11 mouse cellular contexts compared by ENCODE assay signal in the genomic region with DNA sequence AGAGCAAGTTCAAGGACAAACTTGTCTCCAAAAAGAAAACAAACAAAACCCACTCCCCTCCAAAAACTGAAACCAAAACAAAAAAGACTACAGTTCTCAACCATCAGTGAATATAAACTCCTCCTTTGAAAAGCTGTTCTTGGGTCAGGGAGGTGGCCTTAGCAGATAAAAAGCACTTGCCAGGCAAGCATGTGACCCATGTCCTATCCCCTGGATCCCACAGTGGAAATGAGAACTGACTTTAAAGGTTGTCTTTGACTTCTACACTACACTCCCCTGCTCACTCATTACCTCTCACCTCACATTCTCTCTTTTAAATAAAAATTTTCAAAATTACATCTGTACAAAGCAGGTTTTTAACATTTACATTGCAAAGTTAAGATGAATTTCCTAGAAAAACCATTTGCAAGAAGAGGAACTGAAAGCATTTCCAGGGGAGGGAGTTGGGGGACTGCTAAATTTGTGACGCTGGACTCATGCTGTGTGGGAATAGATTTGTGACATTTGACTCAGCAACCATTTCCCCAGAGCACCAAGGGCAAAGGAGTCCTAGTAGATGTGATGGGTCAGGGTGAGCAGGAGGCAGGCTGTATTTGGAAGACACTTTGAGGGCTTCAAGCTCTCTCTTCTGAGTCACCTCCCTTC. TPM values are rescaled to one million over a fixed set of nuclear protein-coding genes. Genes with fewer than 3 reads are reported as not detected.
DNase-seq lines count a peak whose midpoint lies in the region; ATAC-seq and TF ChIP-seq lines count a peak whose summit lies in the region.
"Had no signal": no experiment of that assay in that cellular context is flagged by ENCODE, and none has a peak within 500 bp of the region (broad histone marks: within the 10 kb centered on the region; RNA-seq: fewer than 3 reads in every experiment).

No protein-coding gene starts in this region.

- H3K9me3 ChIP-seq in heart, embryonic 15.5 days (replicated peaks), result no peaks in the 10 kb centered on the region
- H3K9me3 ChIP-seq in hindbrain, postnatal 0 days (ENCODE audit: low read length), result no peaks in the 10 kb centered on the region
- H3K9me3 ChIP-seq: heart, embryonic 12.5 days had no signal

- intact Hi-C loops in heart, postnatal 10 days (cut with DNase I), result no loop called here

- TF ChIP-seq CTCF in hindbrain, postnatal 0 days (IDR thresholded peaks at IDR 0.05; ENCODE audit: low read depth), result no peak

- H3K27ac ChIP-seq in heart, embryonic 15.5 days, result peak overlapping the region; percentile 43
- peak overlapping the region; percentile 67; the same call in 1 of the 2 replicates for H3K27ac ChIP-seq in hindbrain, postnatal 0 days

- DNase-seq in heart, postnatal 10 days, result no peak
- DNase-seq in 416B (ENCODE audit: low read depth), result peak; percentile 49
- DNase-seq in NIH3T3 (ENCODE audit: low read depth), result peak; percentile 31
- no peak for DNase-seq in hindbrain, postnatal 0 days (ENCODE audit: low spot score)
- DNase-seq in spleen, postnatal 14 days (ENCODE audit: low spot score in 2 of 2), result no peak
- DNase-seq: kidney, postnatal 10 days; right cerebral cortex, postnatal 4 days; thymus, adult 18-20 months had no signal

- no peak overlapping the region for H3K4me2 ChIP-seq in heart, embryonic 15.5 days
- no peak overlapping the region for H3K4me2 ChIP-seq in hindbrain, postnatal 0 days (ENCODE audit: low read depth, low read length)
- H3K4me2 ChIP-seq: heart, embryonic 12.5 days had no signal

- H3K4me1 ChIP-seq in heart, embryonic 15.5 days (replicated peaks), result peaks cover 35% of the 10 kb centered on the region
- peaks cover 14% of the 10 kb centered on the region; the same call in 1 of the 2 replicates for H3K4me1 ChIP-seq in hindbrain, postnatal 0 days (ENCODE audit: insufficient read depth, low read length)

- no peaks in the 10 kb centered on the region for H3K27me3 ChIP-seq in heart, embryonic 15.5 days
- no peaks in the 10 kb centered on the region for H3K27me3 ChIP-seq in hindbrain, postnatal 0 days (ENCODE audit: insufficient read depth, low read length)
- H3K27me3 ChIP-seq: heart, embryonic 12.5 days had no signal

- H3K4me3 ChIP-seq in heart, embryonic 15.5 days, result no peak overlapping the region
- no peak overlapping the region for H3K4me3 ChIP-seq in hindbrain, postnatal 0 days (ENCODE audit: low read length)
- H3K4me3 ChIP-seq: heart, embryonic 12.5 days had no signal

- 41% methylated on average over 1 of the region's 1 CpGs for WGBS in heart, embryonic 15.5 days
- 25% methylated on average over 1 of the region's 1 CpGs for WGBS in hindbrain, postnatal 0 days

- no peaks in the 10 kb centered on the region for H3K36me3 ChIP-seq in heart, embryonic 15.5 days
- H3K36me3 ChIP-seq in hindbrain, postnatal 0 days (ENCODE audit: insufficient read depth, low read length), result no peaks in the 10 kb centered on the region
- H3K36me3 ChIP-seq: heart, embryonic 12.5 days had no signal

- H3K9ac ChIP-seq in heart, embryonic 15.5 days, result no peak overlapping the region
- no peak overlapping the region for H3K9ac ChIP-seq in hindbrain, postnatal 0 days (replicated peaks; ENCODE audit: low read length)
- H3K9ac ChIP-seq: heart, embryonic 12.5 days had no signal

- no peak for ATAC-seq in heart, embryonic 15.5 days (replicated peaks; ENCODE audit: insufficient number of reproducible peaks, insufficient read depth, low FRiP score, low read depth)
- peak; percentile 50; the same call in 1 of the 2 replicates for ATAC-seq in hindbrain, postnatal 0 days
- no peak for ATAC-seq in CD4-positive, CD25-positive, alpha-beta regulatory T cell, adult 4 months

RNA-seq across cellular contexts. Expression of gene Dip2b, which starts 42.5 kb away (rescaled TPM):
- 11.4 and 13.7 TPM in 2 replicates for polyA plus RNA-seq in heart, embryonic 15.5 days (2015; fragmentation: Nextera tagmentation; extraction: Ambion mirVana)
- 10 to 100 TPM; 32.3 to 34.3 TPM for total RNA-seq in heart, postnatal 10 days (2021)
- total RNA-seq in hindbrain, postnatal 0 days (2014; rRNA removed), result 44.7 and 46.4 TPM in 2 replicates
- 11.9 and 12.1 TPM in 2 replicates for polyA plus RNA-seq in hindbrain, postnatal 0 days (2015; fragmentation: Nextera tagmentation; extraction: Ambion mirVana)
- polyA plus RNA-seq in CD4-positive, CD25-positive, alpha-beta regulatory T cell, adult 4 months (2017; shearing (Covaris generic)), result 10 to 100 TPM; 14.8 to 17.1 TPM

Comparison
In these comparisons a context has a peak if more than half of its experiments do, and no peak if none do; other contexts are left out.
1. DNase-seq: peak in 416B (single experiment) and NIH3T3 (single experiment); none in heart, postnatal 10 days (0 of 2), hindbrain, postnatal 0 days (single experiment) and spleen, postnatal 14 days (0 of 2).